Mouse (Mus musculus) midbrain, embryonic 13.5 days (tissue): ENCODE data around the gene 1810037I17Rik. TPM values are rescaled to one million over a fixed set of nuclear protein-coding genes. Genes with fewer than 3 reads are reported as not detected.
A peak's percentile ranks its signal among the peaks of the same experiment; 100 is the strongest.

Experiments used
- ATAC-seq: fragments of 200-750 bp; cut with Nextera tagmentation; 2 replicates; pipeline ENCODE4 v1.8.0; 2017; ENCODE audit warnings: mild to moderate bottlenecking, moderate TSS enrichment, moderate library complexity
- H3K27ac ChIP-seq: fragments of 300-500 bp; sonication (generic); 2 replicates; pipeline ENCODE4 v1.5.1; 2015; ENCODE audit warnings: inconsistent platforms, mild to moderate bottlenecking, moderate library complexity
- H3K27me3 ChIP-seq: fragments of 300-500 bp; sonication (generic); 2 replicates; pipeline ENCODE4 v1.6.1; 2015; ENCODE audit warnings: mild to moderate bottlenecking, inconsistent platforms
- H3K36me3 ChIP-seq: fragments of 300-500 bp; sonication (generic); 2 replicates; pipeline ENCODE4 v1.6.1; 2015; ENCODE audit warnings: mild to moderate bottlenecking, inconsistent platforms
- H3K4me1 ChIP-seq: fragments of 300-500 bp; sonication (generic); replicated peaks from 2 replicates; pipeline ENCODE4 v1.6.1; 2015; ENCODE audit warnings: inconsistent platforms
- H3K4me2 ChIP-seq: fragments of 300-500 bp; sonication (generic); replicated peaks from 2 replicates; pipeline ENCODE4 v1.6.1; 2015; ENCODE audit warnings: moderate library complexity, mild to moderate bottlenecking, inconsistent platforms
- H3K4me3 ChIP-seq: fragments of 300-500 bp; sonication (generic); replicated peaks from 2 replicates; pipeline ENCODE4 v1.5.1; 2015; ENCODE audit warnings: mild to moderate bottlenecking, inconsistent platforms
- H3K9ac ChIP-seq: fragments of 300-500 bp; sonication (generic); replicated peaks from 2 replicates; pipeline ENCODE4 v1.6.1; 2015; ENCODE audit warnings: mild to moderate bottlenecking, inconsistent platforms
- H3K9me3 ChIP-seq: fragments of 300-500 bp; sonication (generic); 2 replicates; pipeline ENCODE4 v1.6.1; 2016; ENCODE audit warnings: mild to moderate bottlenecking, inconsistent platforms
- WGBS: fragments of 180-500 bp; shearing (Covaris S2); methylation state at CpG from one replicate; pipeline ENCODE4 v1.1.7; 2015; 5-methylcytosine and 5-hydroxymethylcytosine counted together
- polyA plus RNA-seq: library from polyadenylated mRNA; unstranded; fragments of >200 nt; fragmentation: Nextera tagmentation; extraction: Ambion mirVana; gene quantifications from 2 replicates; pipeline ENCODE4 v1.2.1, GENCODE M21; 2015

1810037I17Rik gene
- polyA plus RNA-seq, result 81.8 and 91.8 TPM in 2 replicates

- ATAC-seq, result peak; percentile 99
- peak within 1 kb of the TSS; percentile 76 for H3K27ac ChIP-seq
- WGBS, result under 1% methylated on average over 61 of the region's 68 CpGs
These were observed at the start of gene 1810037I17Rik for GRCm38 (mm10) chr3:122924009-122924914. Gene 1810037I17Rik (plus strand): TSS chr3:122924203.

DNA sequence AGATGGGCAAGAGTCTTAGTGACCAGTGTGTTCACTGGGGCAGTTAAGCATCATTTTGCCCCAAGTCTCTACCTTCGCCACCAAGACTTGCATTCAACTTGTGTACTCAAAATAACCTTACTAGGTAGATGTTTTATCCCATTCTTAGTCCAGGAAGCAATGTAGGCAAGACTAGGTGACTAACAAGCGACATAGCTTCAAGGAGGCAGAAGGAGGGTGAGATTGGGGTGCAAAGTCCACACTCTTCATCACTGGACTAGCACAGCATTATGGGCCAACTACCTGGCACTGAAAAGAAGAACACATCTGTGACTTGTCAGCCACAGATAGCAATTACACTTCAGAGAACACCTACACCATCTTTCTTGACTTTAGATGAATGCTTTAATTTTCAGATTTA lies 47.1 kb upstream of the 1810037I17Rik start:
- Histone ChIP-seq H3K9ac (no peak overlapping the region), H3K4me1 (no peaks in the 10 kb centered on the region), H3K36me3 (no peaks in the 10 kb centered on the region), H3K27ac (no peak overlapping the region), H3K4me2 (no peak overlapping the region), H3K9me3 (no peaks in the 10 kb centered on the region), H3K4me3 (no peak overlapping the region), H3K27me3 (no peaks in the 10 kb centered on the region)
- 85% methylated on average over 2 of the region's 2 CpGs for WGBS
- ATAC-seq, result no peak

More at GRCm38 (mm10) chr3:122924009-122924914, at the start of gene 1810037I17Rik:
- no peaks in the 10 kb centered on the region for H3K27me3 ChIP-seq
- peak within 1 kb of the TSS; percentile 71 for H3K9ac ChIP-seq
- H3K4me2 ChIP-seq, result peak within 1 kb of the TSS; percentile 61
- H3K9me3 ChIP-seq, result no peaks in the 10 kb centered on the region
- H3K36me3 ChIP-seq, result 0 out of 2 replicates have a peak, but pooled peaks cover 5% of the 10 kb centered on the region
- H3K4me3 ChIP-seq, result peak within 1 kb of the TSS; percentile 61
- H3K4me1 ChIP-seq, result peaks cover 17% of the 10 kb centered on the region

DNA sequence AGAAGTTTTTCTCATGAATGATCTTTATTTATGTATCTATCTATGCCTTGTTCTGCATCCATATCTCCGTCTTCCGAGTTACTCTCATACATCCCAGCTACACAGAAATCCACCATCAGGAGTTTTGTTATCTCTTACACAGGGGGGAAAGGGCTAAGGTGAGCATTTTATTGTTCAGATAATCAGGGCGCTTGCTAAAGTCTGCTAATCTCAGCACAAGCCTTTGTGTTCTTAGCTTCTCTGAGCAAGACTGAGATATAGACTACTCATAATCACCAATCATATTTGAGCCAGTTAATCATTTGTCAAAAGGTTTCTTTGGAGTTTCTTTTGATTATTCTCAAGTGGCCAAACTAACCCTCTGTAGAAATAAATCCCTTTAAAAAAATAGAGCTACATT lies 46.5 kb upstream of the 1810037I17Rik start:
- Histone ChIP-seq H3K9me3 (no peaks in the 10 kb centered on the region), H3K27ac (no peak overlapping the region), H3K4me3 (no peak overlapping the region), H3K27me3 (no peaks in the 10 kb centered on the region), H3K4me2 (no peak overlapping the region), H3K4me1 (no peaks in the 10 kb centered on the region), H3K9ac (no peak overlapping the region), H3K36me3 (no peaks in the 10 kb centered on the region)
- 88% methylated on average over 3 of the region's 3 CpGs for WGBS
- ATAC-seq, result no peak

DNA sequence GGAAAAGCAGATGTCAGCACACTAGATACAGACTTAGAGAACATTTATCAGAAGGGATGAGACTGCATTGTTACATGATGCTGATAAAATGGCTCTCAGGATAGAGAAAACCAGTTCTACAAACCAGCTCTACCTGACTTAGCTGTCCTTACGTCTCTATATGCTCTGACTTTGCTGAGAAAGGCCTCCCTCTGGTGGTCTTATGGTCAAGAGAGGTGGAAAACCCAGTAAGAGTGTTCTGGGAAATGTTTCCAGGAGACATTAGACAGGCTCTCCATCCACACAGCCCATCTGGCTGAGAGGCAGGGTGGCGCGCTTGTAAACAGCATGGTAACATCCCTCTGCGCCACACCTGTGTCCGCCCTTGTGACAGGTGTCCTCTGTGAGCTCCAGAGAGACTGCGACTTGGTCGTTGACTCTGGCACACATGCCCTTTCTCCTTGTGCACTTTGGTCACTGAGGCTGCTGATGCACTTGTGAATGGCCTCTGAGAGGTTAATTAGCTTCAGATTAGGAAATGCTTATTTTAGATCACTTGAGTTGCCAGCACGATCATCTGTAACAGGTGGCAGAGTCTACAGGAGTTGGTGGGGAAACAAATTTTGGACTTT lies 45.2 kb upstream of the 1810037I17Rik start:
- Histone ChIP-seq H3K4me2 (no peak overlapping the region), H3K9me3 (no peaks in the 10 kb centered on the region), H3K36me3 (no peaks in the 10 kb centered on the region), H3K27me3 (no peaks in the 10 kb centered on the region), H3K27ac (no peak overlapping the region), H3K4me1 (no peaks in the 10 kb centered on the region), H3K9ac (no peak overlapping the region), H3K4me3 (no peak overlapping the region)
- 91% methylated on average over 8 of the region's 8 CpGs for WGBS
- no peak for ATAC-seq

DNA sequence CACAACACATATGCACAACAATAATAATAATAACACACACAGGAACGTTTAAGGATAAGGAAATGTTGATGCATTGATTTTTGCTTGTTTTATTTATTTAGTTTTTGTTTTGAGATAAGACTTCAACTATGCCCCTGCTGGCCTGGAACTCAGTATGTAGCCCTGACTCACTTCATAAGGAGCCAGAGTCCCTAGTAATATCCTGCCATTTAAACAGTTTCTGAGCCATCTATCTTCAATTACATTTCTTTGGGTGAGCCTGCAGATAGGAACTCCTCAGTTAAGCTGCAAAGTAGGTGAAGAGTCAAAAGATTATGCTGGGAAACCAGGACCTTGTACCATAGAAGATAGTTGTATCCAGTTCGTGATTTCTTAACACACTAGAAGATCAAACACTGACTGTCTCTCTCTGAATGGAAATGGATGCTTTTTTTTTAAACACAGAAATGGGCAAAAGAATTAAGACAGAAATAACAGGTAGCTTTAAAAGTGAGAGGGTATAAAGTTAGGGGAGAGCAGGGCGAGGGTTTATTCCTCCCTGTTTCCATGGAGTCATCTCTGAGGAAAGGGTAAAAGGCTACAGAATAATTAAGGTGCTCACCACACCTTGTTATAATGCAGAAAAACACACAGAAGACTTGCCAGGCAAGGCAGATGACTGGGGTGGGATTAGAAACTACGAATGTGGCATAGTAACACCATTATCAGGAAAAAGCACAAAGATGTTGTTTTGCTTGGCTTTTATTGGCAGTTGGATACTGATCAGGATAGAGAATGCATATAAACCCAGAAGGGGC lies 36.3 kb upstream of the 1810037I17Rik start:
- no peak for ATAC-seq
- Histone ChIP-seq H3K27ac (no peak overlapping the region), H3K4me3 (no peak overlapping the region), H3K27me3 (no peaks in the 10 kb centered on the region), H3K9me3 (no peaks in the 10 kb centered on the region), H3K4me2 (no peak overlapping the region), H3K36me3 (no peaks in the 10 kb centered on the region), H3K9ac (no peak overlapping the region), H3K4me1 (no peaks in the 10 kb centered on the region)
- 79% methylated on average over 4 of the region's 4 CpGs for WGBS

- H3K36me3 ChIP-seq, result no peaks in the 10 kb centered on the region
- H3K27ac ChIP-seq, result no peak overlapping the region
- WGBS, result 92% methylated on average over 5 of the region's 5 CpGs
- no peaks in the 10 kb centered on the region for H3K27me3 ChIP-seq
- no peak overlapping the region for H3K9ac ChIP-seq
- H3K9me3 ChIP-seq, result no peaks in the 10 kb centered on the region
- no peaks in the 10 kb centered on the region for H3K4me1 ChIP-seq
- H3K4me2 ChIP-seq, result no peak overlapping the region
- no peak for ATAC-seq
- no peak overlapping the region for H3K4me3 ChIP-seq
These were observed 35.6 kb upstream of the 1810037I17Rik start for GRCm38 (mm10) chr3:122888371-122888819.

DNA sequence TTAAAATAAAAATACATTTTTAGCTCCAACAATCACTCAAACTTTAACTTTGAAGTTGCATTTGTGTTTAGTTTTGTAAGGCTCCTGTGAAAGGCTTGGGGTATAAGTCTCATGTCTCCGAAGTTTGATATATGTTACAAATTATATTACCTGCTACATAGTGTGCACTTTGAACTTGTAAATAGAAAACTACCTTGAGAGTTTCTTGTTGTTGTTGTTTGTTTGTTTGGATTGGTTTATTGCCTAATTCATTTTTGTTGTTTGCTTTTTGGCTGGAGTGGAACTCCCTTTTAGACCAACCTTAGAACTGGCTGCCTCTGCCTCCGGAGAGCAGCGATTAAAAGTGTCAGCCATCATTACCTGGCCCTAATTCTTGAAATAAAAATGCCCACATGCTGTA lies 29.2 kb upstream of the 1810037I17Rik start, which contains the start of gene Fabp2:
Gene Fabp2, plus strand, starts transcription at position 301 of the 400 bp plus-strand sequence.
- no peak within 1 kb of the TSS for H3K4me3 ChIP-seq
- no peak for ATAC-seq
- H3K4me2 ChIP-seq, result no peak within 1 kb of the TSS
- no peak within 1 kb of the TSS for H3K27ac ChIP-seq
- no peaks in the 10 kb centered on the region for H3K27me3 ChIP-seq
- H3K36me3 ChIP-seq, result no peaks in the 10 kb centered on the region
- H3K9ac ChIP-seq, result no peak within 1 kb of the TSS
- no peaks in the 10 kb centered on the region for H3K9me3 ChIP-seq
- WGBS, result 96% methylated on average over 3 of the region's 3 CpGs
- H3K4me1 ChIP-seq, result no peaks in the 10 kb centered on the region

GRCm38 (mm10) chr3:122895189-122895731 lies 28.7 kb upstream of the 1810037I17Rik start:
- Histone ChIP-seq H3K9ac (no peak overlapping the region), H3K9me3 (no peaks in the 10 kb centered on the region), H3K4me2 (no peak overlapping the region), H3K27me3 (no peaks in the 10 kb centered on the region), H3K4me3 (no peak overlapping the region), H3K36me3 (no peaks in the 10 kb centered on the region), H3K27ac (no peak overlapping the region), H3K4me1 (no peaks in the 10 kb centered on the region)
- 90% methylated on average over 11 of the region's 11 CpGs for WGBS
- ATAC-seq, result no peak

DNA sequence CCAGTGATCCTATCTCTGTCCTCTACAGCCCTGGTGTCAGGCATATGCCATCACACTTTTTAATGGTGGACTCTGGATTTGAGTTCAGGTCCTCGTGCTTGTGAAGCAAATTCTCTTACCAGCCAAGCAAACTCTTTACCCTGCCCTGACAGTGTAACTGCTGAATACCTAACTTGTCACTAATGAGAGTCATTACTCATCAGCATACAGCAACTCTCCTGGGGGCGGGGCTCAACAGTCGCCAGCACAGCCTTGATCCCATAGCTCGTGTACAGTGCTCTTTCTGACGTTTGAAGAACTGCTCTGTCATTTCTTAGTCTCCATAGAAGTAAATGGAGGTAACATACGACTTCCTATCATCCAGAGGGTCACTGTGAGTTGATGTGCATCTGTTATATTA lies 25.7 kb upstream of the 1810037I17Rik start:
- Histone ChIP-seq H3K4me2 (no peak overlapping the region), H3K27ac (no peak overlapping the region), H3K9me3 (no peaks in the 10 kb centered on the region), H3K4me1 (no peaks in the 10 kb centered on the region), H3K27me3 (no peaks in the 10 kb centered on the region), H3K4me3 (no peak overlapping the region), H3K36me3 (no peaks in the 10 kb centered on the region), H3K9ac (no peak overlapping the region)
- ATAC-seq, result no peak
- WGBS, result 68% methylated on average over 6 of the region's 6 CpGs

DNA sequence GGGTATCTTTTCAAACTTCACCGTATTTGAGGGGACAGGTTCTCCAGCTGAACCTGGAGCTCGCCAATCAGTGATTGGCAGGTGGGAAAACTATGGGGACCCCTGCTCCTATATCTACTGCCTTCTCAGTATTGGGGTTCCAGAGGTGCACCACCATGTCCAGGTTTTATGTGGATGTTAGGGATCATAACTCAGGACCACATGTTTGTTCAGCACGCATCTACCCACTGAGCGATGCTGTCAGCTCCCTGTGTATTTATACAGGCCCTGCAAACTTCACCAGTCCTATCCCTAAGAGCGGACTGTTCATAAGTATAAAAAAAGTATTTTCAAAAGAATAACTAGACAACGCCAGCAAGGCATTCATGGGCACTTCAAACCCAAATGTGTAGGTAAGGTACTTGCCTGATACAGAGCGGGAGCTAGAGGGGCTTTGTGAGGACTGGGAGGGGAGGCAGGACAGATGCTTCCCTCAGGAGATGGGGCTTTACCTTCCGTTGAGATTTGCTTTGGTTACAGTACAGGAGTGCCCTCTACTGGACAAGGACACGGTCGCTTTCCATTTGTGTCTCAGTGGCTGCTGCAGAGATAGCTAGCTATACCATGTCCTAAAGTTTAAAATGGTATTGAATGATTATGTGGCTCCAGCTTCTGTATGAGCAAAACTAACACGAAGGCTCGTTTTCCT lies 20.1 kb upstream of the 1810037I17Rik start:
- no peak overlapping the region for H3K9ac ChIP-seq
- peak; percentile 75 for ATAC-seq
- no peaks in the 10 kb centered on the region for H3K9me3 ChIP-seq
- H3K36me3 ChIP-seq, result no peaks in the 10 kb centered on the region
- H3K4me3 ChIP-seq, result no peak overlapping the region
- WGBS, result 43% methylated on average over 12 of the region's 12 CpGs
- H3K27ac ChIP-seq, result no peak overlapping the region
- no peak overlapping the region for H3K4me2 ChIP-seq
- no peaks in the 10 kb centered on the region for H3K4me1 ChIP-seq
- no peaks in the 10 kb centered on the region for H3K27me3 ChIP-seq

DNA sequence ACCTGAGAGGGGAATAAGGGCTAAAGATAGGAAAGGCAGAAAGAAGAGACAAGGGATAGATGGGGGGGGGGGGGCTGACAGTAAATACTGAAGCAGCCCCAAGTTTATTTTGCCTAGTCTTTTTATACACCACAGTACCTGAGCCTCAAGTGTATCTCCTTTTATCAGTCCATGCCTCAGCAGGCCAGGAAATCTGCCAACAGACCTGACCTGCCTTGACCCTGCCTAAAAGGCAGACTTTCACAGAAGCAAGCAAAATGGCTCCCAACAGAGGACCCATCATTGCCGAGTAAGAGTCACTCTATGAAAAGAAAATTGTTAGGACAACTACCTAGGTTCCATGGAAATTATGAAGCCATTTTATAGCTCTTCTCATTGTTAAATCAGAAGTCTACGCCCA lies 16.2 kb upstream of the 1810037I17Rik start:
- Histone ChIP-seq H3K4me1 (no peaks in the 10 kb centered on the region), H3K27me3 (no peaks in the 10 kb centered on the region), H3K27ac (no peak overlapping the region), H3K9ac (no peak overlapping the region), H3K9me3 (no peaks in the 10 kb centered on the region), H3K36me3 (no peaks in the 10 kb centered on the region), H3K4me3 (no peak overlapping the region), H3K4me2 (no peak overlapping the region)
- WGBS, result 84% methylated on average over 2 of the region's 2 CpGs
- ATAC-seq, result no peak
